Mouse (Mus musculus) cerebellum, adult 11-12 months (tissue): Measurements from ENCODE around the gene Izumo1r.
A peak's percentile ranks its signal among the peaks of the same experiment; 100 is the strongest.

ENCODE experiments used
- DNase-seq: peaks from one replicate; pipeline ENCODE4 v3.0.0; 2022

Gene Izumo1r

GRCm38 (mm10) chr9:14864726-14865125 is 39.0 kb downstream of the Izumo1r start:
- no peak for DNase-seq

DNA sequence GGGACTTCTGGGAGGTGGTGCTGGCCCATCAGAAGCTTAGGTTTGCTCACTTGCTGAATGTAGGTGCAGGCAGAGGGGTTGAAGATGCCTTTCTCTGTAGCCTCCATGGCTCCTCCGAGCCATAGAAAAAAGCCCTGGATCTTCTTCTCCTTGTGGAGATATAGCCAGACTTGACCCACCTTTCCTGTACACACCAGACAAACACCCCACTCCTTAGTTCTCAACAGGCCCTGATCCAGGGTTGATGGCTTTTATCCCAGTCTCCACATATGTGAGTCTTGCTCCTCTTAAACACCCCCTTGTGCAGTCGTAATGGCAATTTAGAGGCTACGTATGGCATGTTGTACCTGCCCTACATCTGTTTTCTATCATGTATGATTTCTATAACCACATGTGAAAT is 40.6 kb downstream of the Izumo1r start:
- DNase-seq: no peak

DNA sequence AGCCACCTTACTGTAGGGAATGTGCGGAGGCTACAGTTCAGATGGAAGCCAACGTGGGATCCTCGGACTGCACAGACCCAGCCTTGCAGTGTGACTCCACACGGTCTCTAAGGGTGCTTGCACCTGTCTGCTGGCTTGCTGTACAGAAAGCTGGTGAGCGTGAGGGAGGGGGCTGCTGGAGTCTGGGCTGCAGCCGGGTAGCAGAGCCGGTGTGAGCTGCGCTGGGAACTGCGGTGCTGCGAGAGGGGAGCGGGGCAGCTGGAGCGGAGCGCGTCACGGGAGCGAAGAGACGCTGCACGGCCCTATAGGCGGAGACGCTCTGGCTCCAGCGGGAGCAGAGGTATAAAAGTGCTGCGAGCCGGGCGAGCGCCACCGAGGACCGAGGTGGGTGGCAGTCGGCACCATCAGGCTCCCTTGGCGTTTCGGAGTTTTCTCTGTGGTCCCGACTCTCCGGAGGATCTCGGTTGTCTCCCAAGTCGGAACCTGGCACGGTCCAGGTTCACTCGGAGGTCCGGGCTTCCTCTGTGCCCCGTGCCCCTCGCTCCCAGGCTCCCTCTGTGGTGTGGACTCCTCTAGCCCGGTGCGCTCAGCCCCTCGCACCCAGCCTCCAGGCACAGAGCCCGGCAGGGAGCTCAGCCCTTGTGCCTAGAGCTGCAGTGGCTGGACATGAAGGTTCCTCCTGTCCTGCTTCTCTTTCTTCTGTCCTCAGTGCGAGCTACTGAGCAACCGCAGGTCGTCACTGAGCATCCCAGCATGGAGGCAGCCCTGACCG is 43.7 kb downstream of the Izumo1r start, which contains the start of gene Gpr83:
Gpr83 (plus strand) TSS at position 343 of the 772 bp plus-strand sequence.
- no peak for DNase-seq

DNA sequence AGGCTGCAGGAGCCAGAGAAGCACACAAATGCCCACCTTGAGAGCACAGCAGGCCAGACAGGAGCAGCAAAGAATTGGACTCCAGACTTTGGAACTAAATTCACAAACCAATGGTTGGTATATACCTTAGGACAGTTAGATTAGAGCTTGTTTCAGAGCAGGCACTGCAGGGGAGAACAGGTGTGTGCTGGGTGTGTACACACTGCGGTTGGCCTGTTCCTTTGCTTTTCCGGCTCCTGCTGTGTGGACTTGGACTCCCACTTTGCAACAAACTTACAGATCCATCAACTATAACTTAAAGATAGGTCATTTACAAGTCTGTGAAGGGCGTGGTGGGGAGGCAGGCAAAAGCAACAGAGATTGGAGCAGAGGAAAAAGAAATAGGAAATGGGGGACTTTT is 45.0 kb downstream of the Izumo1r start:
- no peak for DNase-seq

- DNase-seq: no peak
Measured at GRCm38 (mm10) chr9:14858170-14858706, 45.5 kb downstream of the Izumo1r start.

- peak; percentile 15 for DNase-seq
Measured at GRCm38 (mm10) chr9:14856922-14857654, 46.7 kb downstream of the Izumo1r start.

DNA sequence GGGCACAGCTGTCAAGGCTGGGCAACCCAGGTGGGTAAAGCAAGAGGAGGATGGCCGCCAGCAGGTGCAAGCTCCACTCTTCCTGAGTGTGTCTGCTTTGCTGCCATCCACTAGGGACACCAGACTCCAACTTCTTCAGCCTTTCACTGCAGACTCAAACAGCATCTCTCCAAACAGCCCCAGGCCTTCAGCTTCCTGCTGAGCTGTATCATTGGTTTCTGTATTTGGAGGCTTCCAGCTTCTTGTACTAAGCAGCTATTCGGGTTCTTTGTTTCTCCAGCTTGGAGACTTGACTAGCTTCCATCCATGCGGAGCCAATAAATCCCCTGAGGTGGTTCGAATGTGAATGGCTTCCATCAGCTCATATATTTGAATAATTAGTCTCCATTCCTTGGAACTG is 49.2 kb downstream of the Izumo1r start:
- DNase-seq: no peak

GRCm38 (mm10) chr9:14848267-14848935 is 55.3 kb downstream of the Izumo1r start:
- no peak for DNase-seq

DNA sequence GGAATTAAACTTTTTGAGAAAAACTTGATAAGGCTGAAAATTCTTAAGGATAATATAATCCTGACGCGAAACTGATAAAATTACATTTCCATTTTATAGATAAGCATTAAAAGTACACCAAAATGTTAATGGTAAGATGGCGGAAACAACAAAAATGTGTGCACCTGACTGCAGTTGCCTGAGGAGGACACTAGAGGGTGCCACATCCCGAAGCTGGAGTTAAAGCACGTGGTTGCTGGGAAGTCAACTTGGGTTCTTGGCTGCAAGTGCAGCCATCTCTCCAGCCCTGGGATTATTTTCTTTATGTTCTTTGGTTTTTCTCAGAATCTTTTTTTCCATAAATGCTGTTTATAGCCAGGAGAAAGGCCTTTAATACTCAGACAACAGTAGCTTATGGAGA is 57.3 kb downstream of the Izumo1r start:
- DNase-seq: no peak

DNA sequence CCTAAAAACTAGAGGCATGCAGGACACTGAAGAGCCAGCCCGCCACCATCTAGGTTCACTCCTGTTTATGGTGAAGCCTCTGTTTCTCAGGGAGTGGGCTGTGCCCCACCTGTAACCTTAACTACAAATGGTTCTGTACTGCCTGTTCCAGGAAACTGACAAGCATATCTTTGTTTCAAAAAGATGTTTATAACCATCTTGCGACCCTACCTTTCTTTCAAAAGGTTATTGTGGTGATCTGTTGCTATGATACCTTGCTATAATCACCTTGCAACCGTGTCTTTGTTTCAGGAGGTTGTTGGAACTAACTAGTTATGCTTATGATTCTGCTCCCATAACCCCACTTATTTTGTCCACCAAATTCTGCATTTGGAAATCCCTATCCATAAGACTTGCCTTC is 59.8 kb downstream of the Izumo1r start:
- no peak for DNase-seq

GRCm38 (mm10) chr9:14843311-14843857 is 60.4 kb downstream of the Izumo1r start:
- no peak for DNase-seq

GRCm38 (mm10) chr9:14841878-14842761 is 61.6 kb downstream of the Izumo1r start:
- DNase-seq: no peak

DNA sequence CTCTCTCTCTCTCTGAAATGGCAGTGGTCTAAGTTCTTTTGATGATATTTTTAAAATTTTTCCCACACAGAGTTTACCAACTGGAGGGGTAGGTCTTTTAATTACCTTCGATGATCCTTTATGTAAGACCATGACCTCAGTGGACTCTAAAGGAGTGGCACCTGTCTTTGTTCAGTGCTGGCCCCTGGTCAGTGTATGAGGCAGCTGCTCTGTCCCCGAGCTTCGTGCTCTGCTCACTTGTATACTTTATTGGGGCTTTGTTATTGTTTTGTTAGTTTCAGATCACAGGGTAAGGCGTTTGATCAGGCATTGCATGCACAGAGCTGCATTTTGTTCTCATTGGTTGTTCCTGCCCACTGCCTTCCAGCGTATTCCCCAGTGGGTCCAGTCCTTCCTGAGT is 63.8 kb downstream of the Izumo1r start:
- DNase-seq: no peak

DNA sequence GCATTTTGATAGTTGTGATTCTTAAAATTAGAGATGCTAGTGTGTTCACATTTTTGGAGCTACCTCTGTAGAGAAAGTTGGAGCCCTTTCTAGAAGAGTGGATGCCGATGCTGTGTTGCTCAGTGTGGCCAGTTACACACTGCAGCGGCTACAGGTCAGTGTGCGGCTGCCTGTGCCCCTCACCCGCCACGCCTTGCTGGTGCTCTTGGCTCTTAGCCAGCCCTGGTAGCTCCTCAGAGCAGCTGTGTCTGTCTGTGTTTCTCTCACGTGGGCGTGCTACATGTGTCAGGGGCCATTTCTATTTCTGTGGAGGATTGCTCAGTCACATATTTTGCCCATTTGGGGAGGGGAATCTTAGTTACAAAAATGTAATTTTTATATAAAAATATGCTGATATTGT is 64.2 kb downstream of the Izumo1r start:
- no peak for DNase-seq
